Mouse (Mus musculus): ENCODE results near the gene Ccdc103.

GRCm38 (mm10) chr11:102888135-102888534 is 7.1 kb downstream of the Ccdc103 start:
- TF ChIP-seq CTCF (IDR thresholded peaks at IDR 0.05; ENCODE audit: control insufficient read depth, insufficient read depth, low read length) (no peak), POLR2A (IDR thresholded peaks at IDR 0.05; ENCODE audit: borderline replicate concordance, control insufficient read depth, low read depth, low read length) (no peak)

Measured in bone marrow, adult 2 months (tissue).